Mouse (Mus musculus): ENCODE measurements around the gene C1qtnf6. TPM values are rescaled to one million over a fixed set of nuclear protein-coding genes. Genes with fewer than 3 reads are reported as not detected.
A peak's percentile ranks its signal among the peaks of the same experiment; 100 is the strongest.

Gene C1qtnf6
- polyA plus RNA-seq, 1 experiment from 2014 or later, result 31.3 TPM

GRCm38 (mm10) chr15:78563937-78564336, 32.7 kb upstream of the C1qtnf6 start:
- Histone ChIP-seq H3K27ac (ENCODE audit: low read length) (no peak overlapping the region), H3K4me2 (ENCODE audit: low read depth, low read length) (no peak overlapping the region), H3K36me3 (ENCODE audit: control insufficient read depth, insufficient read depth, low read length) (no peaks in the 10 kb centered on the region), H3K9me3 (replicated peaks; ENCODE audit: control insufficient read depth, low read length) (no peaks in the 10 kb centered on the region), H3K4me3 (replicated peaks; ENCODE audit: low read length) (no peak overlapping the region), H3K27me3 (ENCODE audit: control insufficient read depth, insufficient read depth, low read length) (no peaks in the 10 kb centered on the region), H3K9ac (ENCODE audit: low read length) (no peak overlapping the region), H3K4me1 (ENCODE audit: control insufficient read depth, insufficient read depth, low read length) (no peaks in the 10 kb centered on the region)
- no peak for ATAC-seq (ENCODE audit: insufficient read depth, low FRiP score)
- 64% methylated on average over 5 of the region's 5 CpGs for WGBS

DNA sequence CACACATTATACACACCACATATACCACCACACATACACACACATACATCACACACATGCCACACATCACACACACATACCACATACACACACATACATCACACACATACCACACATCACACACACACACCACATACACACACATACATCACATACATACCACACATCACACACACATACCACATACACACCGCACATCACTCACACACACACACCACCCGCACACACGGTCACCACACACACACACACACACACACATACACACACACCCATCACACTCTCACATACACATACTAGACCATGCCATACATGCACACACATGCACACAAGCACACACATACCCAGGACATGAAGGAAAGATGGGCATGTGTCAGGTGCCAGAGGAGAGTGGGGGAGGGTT, 32.1 kb upstream of the C1qtnf6 start:
- WGBS, result 95% methylated on average over 3 of the region's 3 CpGs
- no peaks in the 10 kb centered on the region for H3K9me3 ChIP-seq (replicated peaks; ENCODE audit: control insufficient read depth, low read length)

GRCm38 (mm10) chr15:78559141-78559979, 28.1 kb upstream of the C1qtnf6 start:
- 55% methylated on average over 11 of the region's 11 CpGs for WGBS
- no peak overlapping the region for H3K9ac ChIP-seq (ENCODE audit: low read length)
- ATAC-seq (ENCODE audit: insufficient read depth, low FRiP score), result no peak

More for the DNA sequence above, 32.1 kb upstream of the C1qtnf6 start:
- Histone ChIP-seq H3K36me3 (ENCODE audit: control insufficient read depth, insufficient read depth, low read length) (no peaks in the 10 kb centered on the region), H3K27me3 (ENCODE audit: control insufficient read depth, insufficient read depth, low read length) (no peaks in the 10 kb centered on the region), H3K4me1 (ENCODE audit: control insufficient read depth, insufficient read depth, low read length) (no peaks in the 10 kb centered on the region), H3K4me2 (ENCODE audit: low read depth, low read length) (no peak overlapping the region), H3K27ac (ENCODE audit: low read length) (no peak overlapping the region), H3K9ac (ENCODE audit: low read length) (no peak overlapping the region), H3K4me3 (replicated peaks; ENCODE audit: low read length) (no peak overlapping the region)
- no peak for ATAC-seq (ENCODE audit: insufficient read depth, low FRiP score)

DNA sequence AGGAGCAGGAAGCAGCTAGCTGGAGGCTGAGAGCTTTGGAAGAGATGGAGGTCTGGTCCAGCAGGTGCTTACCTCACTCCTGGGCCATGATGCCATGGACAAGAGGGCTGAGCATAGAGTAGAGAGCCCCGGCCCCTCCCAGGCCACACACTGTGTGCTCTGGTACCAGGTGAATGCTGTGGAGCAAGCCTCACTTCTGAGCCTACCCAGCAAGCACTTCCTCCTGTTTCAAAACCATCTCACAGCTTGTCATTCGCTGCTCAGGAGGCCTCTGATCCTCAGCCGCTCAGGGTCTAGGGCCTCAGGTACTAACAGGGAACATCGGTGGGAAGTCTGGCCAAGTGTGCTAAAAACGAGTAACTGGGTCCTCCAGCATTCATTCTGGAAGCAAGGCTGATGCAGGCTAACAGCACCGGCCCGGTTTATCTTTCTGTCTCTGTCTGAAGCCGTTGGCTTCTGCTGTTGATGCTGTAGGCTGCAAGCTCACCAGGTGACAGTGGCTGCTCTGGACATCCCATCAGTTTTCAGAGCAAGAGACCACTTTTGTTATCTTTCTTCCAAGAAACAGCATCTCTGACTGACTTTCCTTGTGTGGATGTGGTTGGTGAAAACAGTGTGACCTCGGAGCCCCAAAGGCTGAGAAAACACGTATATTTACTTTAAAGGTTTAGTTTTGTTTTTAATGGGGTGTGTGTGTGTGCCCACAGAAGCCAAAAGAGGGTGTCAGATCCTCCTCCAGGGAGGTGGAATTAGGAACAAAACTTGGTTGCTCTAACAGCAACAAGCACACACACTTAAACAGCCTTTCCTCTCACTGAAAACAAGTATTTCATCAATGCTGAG, 26.7 kb upstream of the C1qtnf6 start:
- H3K9ac ChIP-seq (ENCODE audit: low read length), result no peak overlapping the region
- H3K4me2 ChIP-seq (ENCODE audit: low read depth, low read length), result no peak overlapping the region
- H3K27ac ChIP-seq (ENCODE audit: low read length), result no peak overlapping the region
- no peaks in the 10 kb centered on the region for H3K36me3 ChIP-seq (ENCODE audit: control insufficient read depth, insufficient read depth, low read length)
- H3K4me3 ChIP-seq (replicated peaks; ENCODE audit: low read length), result no peak overlapping the region
- ATAC-seq (ENCODE audit: insufficient read depth, low FRiP score), result no peak
- no peaks in the 10 kb centered on the region for H3K27me3 ChIP-seq (ENCODE audit: control insufficient read depth, insufficient read depth, low read length)
- 54% methylated on average over 10 of the region's 10 CpGs for WGBS
- no peaks in the 10 kb centered on the region for H3K4me1 ChIP-seq (ENCODE audit: control insufficient read depth, insufficient read depth, low read length)
- H3K9me3 ChIP-seq (replicated peaks; ENCODE audit: control insufficient read depth, low read length), result 0 out of 2 replicates have a peak, but pooled peaks cover 4% of the 10 kb centered on the region

More at GRCm38 (mm10) chr15:78559141-78559979, 28.1 kb upstream of the C1qtnf6 start:
- Histone ChIP-seq H3K4me3 (replicated peaks; ENCODE audit: low read length) (no peak overlapping the region), H3K4me2 (ENCODE audit: low read depth, low read length) (no peak overlapping the region), H3K27me3 (ENCODE audit: control insufficient read depth, insufficient read depth, low read length) (no peaks in the 10 kb centered on the region), H3K9me3 (replicated peaks; ENCODE audit: control insufficient read depth, low read length) (no peaks in the 10 kb centered on the region), H3K4me1 (ENCODE audit: control insufficient read depth, insufficient read depth, low read length) (no peaks in the 10 kb centered on the region), H3K27ac (ENCODE audit: low read length) (no peak overlapping the region), H3K36me3 (ENCODE audit: control insufficient read depth, insufficient read depth, low read length) (no peaks in the 10 kb centered on the region)

DNA sequence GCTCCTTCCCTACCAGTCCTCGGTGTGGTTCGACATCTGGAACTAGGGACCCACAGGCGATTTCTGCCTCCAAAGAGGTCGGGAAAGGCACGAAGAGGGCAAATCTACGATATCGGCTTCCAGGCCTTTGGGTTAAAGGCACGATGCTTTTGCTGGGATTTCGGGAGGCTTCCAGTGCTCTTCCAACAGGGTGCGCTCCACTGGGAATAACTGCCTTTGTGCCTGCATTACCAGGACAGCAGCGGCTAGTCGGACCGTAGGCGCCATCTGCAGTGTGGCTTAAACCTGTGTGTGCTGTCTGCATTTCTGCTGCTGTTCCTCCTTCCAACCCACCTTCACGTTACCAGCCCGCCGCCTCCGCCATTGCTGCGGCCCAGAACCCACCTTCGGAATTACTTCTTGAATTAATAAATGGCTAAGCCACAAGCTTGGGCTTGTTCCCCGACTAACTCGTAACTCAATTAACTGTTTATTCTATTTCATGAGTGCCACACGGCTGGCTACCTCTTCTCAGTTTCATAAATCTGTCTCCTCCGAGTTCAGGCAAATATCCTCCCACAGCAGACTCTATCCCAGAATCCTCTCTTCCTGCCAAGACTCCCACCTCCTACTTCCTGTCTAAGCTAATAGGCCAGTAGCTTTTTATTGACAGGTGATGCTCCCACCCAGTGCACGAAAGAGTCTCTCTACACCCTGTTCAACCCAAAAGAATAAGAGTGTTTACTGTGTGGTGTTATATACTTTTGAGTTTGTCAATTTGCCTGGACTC, 23.5 kb upstream of the C1qtnf6 start:
- H3K27me3 ChIP-seq (ENCODE audit: control insufficient read depth, insufficient read depth, low read length), result no peaks in the 10 kb centered on the region
- H3K9me3 ChIP-seq (replicated peaks; ENCODE audit: control insufficient read depth, low read length), result 0 out of 2 replicates have a peak, but pooled peaks cover 4% of the 10 kb centered on the region
- ATAC-seq (ENCODE audit: insufficient read depth, low FRiP score), result no peak
- peak overlapping the region; percentile 22; the same call in 1 of the 2 replicates for H3K4me3 ChIP-seq (replicated peaks; ENCODE audit: low read length)
- H3K27ac ChIP-seq (ENCODE audit: low read length), result no peak overlapping the region
- peak overlapping the region; percentile 5; the same call in 1 of the 2 replicates for H3K9ac ChIP-seq (ENCODE audit: low read length)
- H3K36me3 ChIP-seq (ENCODE audit: control insufficient read depth, insufficient read depth, low read length), result no peaks in the 10 kb centered on the region
- peak overlapping the region; percentile 8 for H3K4me2 ChIP-seq (ENCODE audit: low read depth, low read length)
- H3K4me1 ChIP-seq (ENCODE audit: control insufficient read depth, insufficient read depth, low read length), result no peaks in the 10 kb centered on the region
- WGBS, result 55% methylated on average over 25 of the region's 25 CpGs

GRCm38 (mm10) chr15:78549189-78549734, 18.0 kb upstream of the C1qtnf6 start:
- 63% methylated on average over 4 of the region's 4 CpGs for WGBS
- H3K4me1 ChIP-seq (ENCODE audit: control insufficient read depth, insufficient read depth, low read length), result 0 out of 2 replicates have a peak, but pooled peaks cover 4% of the 10 kb centered on the region
- H3K9ac ChIP-seq (ENCODE audit: low read length), result no peak overlapping the region
- 0 out of 2 replicates have a peak, but pooled peaks cover 4% of the 10 kb centered on the region for H3K9me3 ChIP-seq (replicated peaks; ENCODE audit: control insufficient read depth, low read length)
- H3K4me3 ChIP-seq (replicated peaks; ENCODE audit: low read length), result no peak overlapping the region
- H3K27me3 ChIP-seq (ENCODE audit: control insufficient read depth, insufficient read depth, low read length), result no peaks in the 10 kb centered on the region
- ATAC-seq (ENCODE audit: insufficient read depth, low FRiP score), result no peak
- H3K36me3 ChIP-seq (ENCODE audit: control insufficient read depth, insufficient read depth, low read length), result no peaks in the 10 kb centered on the region
- no peak overlapping the region for H3K27ac ChIP-seq (ENCODE audit: low read length)
- no peak overlapping the region for H3K4me2 ChIP-seq (ENCODE audit: low read depth, low read length)

- 0 out of 2 replicates have a peak, but pooled peaks cover 4% of the 10 kb centered on the region for H3K9me3 ChIP-seq (replicated peaks; ENCODE audit: control insufficient read depth, low read length)
- H3K27me3 ChIP-seq (ENCODE audit: control insufficient read depth, insufficient read depth, low read length), result peaks cover 4% of the 10 kb centered on the region; the same call in 1 of the 2 replicates
- H3K36me3 ChIP-seq (ENCODE audit: control insufficient read depth, insufficient read depth, low read length), result no peaks in the 10 kb centered on the region
- no peak overlapping the region for H3K27ac ChIP-seq (ENCODE audit: low read length)
- H3K4me3 ChIP-seq (replicated peaks; ENCODE audit: low read length), result no peak overlapping the region
- H3K9ac ChIP-seq (ENCODE audit: low read length), result no peak overlapping the region
- WGBS, result 53% methylated on average over 8 of the region's 8 CpGs
- no peak for ATAC-seq (ENCODE audit: insufficient read depth, low FRiP score)
- 0 out of 2 replicates have a peak, but pooled peaks cover 4% of the 10 kb centered on the region for H3K4me1 ChIP-seq (ENCODE audit: control insufficient read depth, insufficient read depth, low read length)
- no peak overlapping the region for H3K4me2 ChIP-seq (ENCODE audit: low read depth, low read length)
Observed at GRCm38 (mm10) chr15:78548711-78549110, 17.5 kb upstream of the C1qtnf6 start.

DNA sequence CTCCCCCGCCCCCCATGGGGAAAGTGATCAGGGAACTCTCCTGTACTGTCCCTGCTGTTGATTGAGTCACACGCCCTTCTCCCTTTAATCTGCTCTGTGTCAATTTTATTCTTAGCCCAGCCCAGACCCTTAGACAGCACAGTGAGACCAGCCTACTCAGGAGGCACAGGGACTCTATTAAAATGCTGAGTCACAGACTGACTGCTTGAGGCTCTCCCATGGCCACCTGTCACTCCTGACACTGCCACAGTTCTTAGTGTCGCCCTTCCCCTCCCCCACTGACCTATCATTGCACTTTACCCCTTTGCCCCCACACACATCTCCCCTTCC, 17.1 kb upstream of the C1qtnf6 start:
- ATAC-seq (ENCODE audit: insufficient read depth, low FRiP score), result peak; percentile 42; the same call in 1 of the 2 replicates

More for the DNA sequence above, 17.1 kb upstream of the C1qtnf6 start:
- Histone ChIP-seq H3K36me3 (ENCODE audit: control insufficient read depth, insufficient read depth, low read length) (no peaks in the 10 kb centered on the region), H3K9ac (ENCODE audit: low read length) (no peak overlapping the region), H3K27ac (ENCODE audit: low read length) (no peak overlapping the region), H3K4me3 (replicated peaks; ENCODE audit: low read length) (no peak overlapping the region), H3K27me3 (ENCODE audit: control insufficient read depth, insufficient read depth, low read length) (peaks cover 6% of the 10 kb centered on the region; the same call in 1 of the 2 replicates), H3K4me1 (ENCODE audit: control insufficient read depth, insufficient read depth, low read length) (0 out of 2 replicates have a peak, but pooled peaks cover 4% of the 10 kb centered on the region), H3K4me2 (ENCODE audit: low read depth, low read length) (no peak overlapping the region), H3K9me3 (replicated peaks; ENCODE audit: control insufficient read depth, low read length) (0 out of 2 replicates have a peak, but pooled peaks cover 3% of the 10 kb centered on the region)
- WGBS, result 26% methylated on average over 3 of the region's 3 CpGs
